Mouse (Mus musculus) C2C12 (cell line): ENCODE results near the gene Rerg. TPM values are rescaled to one million over a fixed set of nuclear protein-coding genes. Genes with fewer than 3 reads are reported as not detected.

Source experiments
- H3K27me3 ChIP-seq: one replicate; pipeline ENCODE4 v1.6.1; 2011; ENCODE audit not compliant: control insufficient read depth, insufficient read depth, insufficient read length
- H3K36me3 ChIP-seq: one replicate; pipeline ENCODE4 v1.6.1; 2011; ENCODE audit not compliant: control insufficient read depth, insufficient read depth
- H3K4me3 ChIP-seq: one replicate; pipeline ENCODE4 v1.5.1; 2011; ENCODE audit warnings: mild to moderate bottlenecking, control low read depth; ENCODE audit not compliant: poor library complexity, insufficient read depth, severe bottlenecking
- H3K79me2 ChIP-seq: one replicate; pipeline ENCODE4 v1.6.1; 2011; ENCODE audit not compliant: control insufficient read depth, insufficient read depth
- H3K79me3 ChIP-seq: one replicate; pipeline ENCODE4 v1.6.1; 2011; ENCODE audit warnings: low read depth, control low read depth
- H3ac ChIP-seq: one replicate; pipeline ENCODE3; 2011; ENCODE audit warnings: low read depth; ENCODE audit not compliant: control insufficient read depth, insufficient read length
- CEBPB ChIP-seq: IDR thresholded peaks from one replicate; pipeline ENCODE4 v1.6.1; 2011; ENCODE audit warnings: low read depth, mild to moderate bottlenecking, control low read depth, moderate library complexity
- CTCF ChIP-seq: IDR thresholded peaks from one replicate; pipeline ENCODE4 v1.5.1; 2011; ENCODE audit not compliant: control insufficient read depth, insufficient read depth, insufficient read length
- FOSL1 ChIP-seq: IDR thresholded peaks from one replicate; pipeline ENCODE4 v1.8.0; 2011; ENCODE audit warnings: mild to moderate bottlenecking, low read length; ENCODE audit not compliant: poor library complexity, insufficient read depth, severe bottlenecking
- MAX ChIP-seq: IDR thresholded peaks from one replicate; pipeline ENCODE4 v1.6.1; 2011; ENCODE audit warnings: mild to moderate bottlenecking, control low read depth
- MYOD1 ChIP-seq: IDR thresholded peaks from one replicate; pipeline ENCODE4 v1.6.1; 2011; ENCODE audit warnings: low read depth; ENCODE audit not compliant: control insufficient read depth, insufficient read length
- MYOG ChIP-seq: IDR thresholded peaks from one replicate; pipeline ENCODE4 v1.6.1; 2011; ENCODE audit not compliant: control insufficient read depth, insufficient read length; ENCODE audit errors: extremely low read depth
- USF1 ChIP-seq: IDR thresholded peaks from one replicate; pipeline ENCODE4 v1.6.1; 2011; ENCODE audit warnings: low read depth, mild to moderate bottlenecking, control low read depth, moderate library complexity
- polyA plus RNA-seq: library from polyadenylated mRNA; unstranded; fragments of >200 nt; fragmentation: generic; extraction: Trizol; gene quantifications from one replicate; pipeline ENCODE4 v1.2.1, GENCODE M21; 2012; ENCODE audit warnings: missing spikeins

The Rerg gene
- polyA plus RNA-seq, 1 experiment = 0.21 TPM

- H3ac ChIP-seq = no peak overlapping the region
- TF ChIP-seq USF1 = no peak
- no peak for TF ChIP-seq MYOD1
- no peak for TF ChIP-seq CTCF
- no peak for TF ChIP-seq MAX
- TF ChIP-seq CEBPB = no peak
- TF ChIP-seq MYOG = no peak
- TF ChIP-seq FOSL1 = no peak
- no peak overlapping the region for H3K4me3 ChIP-seq
- H3K36me3 ChIP-seq = no peaks in the 10 kb centered on the region
- H3K27me3 ChIP-seq = no peaks in the 10 kb centered on the region
- no peaks in the 10 kb centered on the region for H3K79me2 ChIP-seq
- H3K79me3 ChIP-seq = no peaks in the 10 kb centered on the region
Measured at GRCm38 (mm10) chr6:137088469-137088868, 81.8 kb downstream of the Rerg start.

GRCm38 (mm10) chr6:137087956-137088355 is 82.3 kb downstream of the Rerg start:
- Histone ChIP-seq H3K79me3 (no peaks in the 10 kb centered on the region), H3K27me3 (no peaks in the 10 kb centered on the region), H3K79me2 (no peaks in the 10 kb centered on the region)

DNA sequence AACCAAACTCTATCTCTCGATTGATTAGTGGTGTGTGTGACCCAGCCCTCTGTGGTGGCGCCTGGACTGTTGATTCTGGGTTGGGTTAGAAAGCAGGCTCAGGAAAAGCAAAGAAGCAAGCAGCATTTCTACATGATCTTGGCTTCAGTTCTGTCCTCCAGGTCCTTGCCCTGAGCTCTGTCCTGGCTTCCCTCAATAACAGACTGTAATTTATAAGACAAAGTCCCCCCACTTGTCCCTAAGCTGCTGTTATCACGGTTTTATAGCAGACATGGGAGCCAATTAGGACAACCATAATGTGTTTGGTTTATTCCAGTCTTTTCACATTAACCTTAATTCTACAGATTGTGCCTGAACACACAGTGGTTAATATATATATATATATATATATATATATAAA is 82.8 kb downstream of the Rerg start:
- Histone ChIP-seq H3ac (no peak overlapping the region), H3K27me3 (no peaks in the 10 kb centered on the region), H3K79me3 (no peaks in the 10 kb centered on the region), H3K79me2 (no peaks in the 10 kb centered on the region), H3K4me3 (no peak overlapping the region), H3K36me3 (no peaks in the 10 kb centered on the region)
- TF ChIP-seq MAX (no peak), MYOG (no peak), CTCF (no peak)

More at GRCm38 (mm10) chr6:137087956-137088355, 82.3 kb downstream of the Rerg start:
- TF ChIP-seq FOSL1 (no peak), CEBPB (no peak), MYOD1 (no peak), MYOG (no peak), MAX (no peak), CTCF (no peak), USF1 (no peak)
- Histone ChIP-seq H3K4me3 (no peak overlapping the region), H3K36me3 (no peaks in the 10 kb centered on the region), H3ac (no peak overlapping the region)

- no peak overlapping the region for H3ac ChIP-seq
- no peaks in the 10 kb centered on the region for H3K36me3 ChIP-seq
- H3K79me3 ChIP-seq = no peaks in the 10 kb centered on the region
- H3K27me3 ChIP-seq = no peaks in the 10 kb centered on the region
- no peaks in the 10 kb centered on the region for H3K79me2 ChIP-seq
- TF ChIP-seq MAX (no peak), FOSL1 (no peak), MYOD1 (no peak), USF1 (no peak), MYOG (no peak), CTCF (no peak), CEBPB (no peak)
- no peak overlapping the region for H3K4me3 ChIP-seq
Measured at GRCm38 (mm10) chr6:137079701-137080100, 90.6 kb downstream of the Rerg start.

- H3K79me2 ChIP-seq = no peaks in the 10 kb centered on the region
- no peaks in the 10 kb centered on the region for H3K27me3 ChIP-seq
- H3K36me3 ChIP-seq = no peaks in the 10 kb centered on the region
- no peak overlapping the region for H3ac ChIP-seq
- H3K4me3 ChIP-seq = no peak overlapping the region
- no peaks in the 10 kb centered on the region for H3K79me3 ChIP-seq
- TF ChIP-seq MYOD1 = no peak
- no peak for TF ChIP-seq MYOG
- no peak for TF ChIP-seq USF1
Measured at GRCm38 (mm10) chr6:137076731-137077130, 93.6 kb downstream of the Rerg start.

DNA sequence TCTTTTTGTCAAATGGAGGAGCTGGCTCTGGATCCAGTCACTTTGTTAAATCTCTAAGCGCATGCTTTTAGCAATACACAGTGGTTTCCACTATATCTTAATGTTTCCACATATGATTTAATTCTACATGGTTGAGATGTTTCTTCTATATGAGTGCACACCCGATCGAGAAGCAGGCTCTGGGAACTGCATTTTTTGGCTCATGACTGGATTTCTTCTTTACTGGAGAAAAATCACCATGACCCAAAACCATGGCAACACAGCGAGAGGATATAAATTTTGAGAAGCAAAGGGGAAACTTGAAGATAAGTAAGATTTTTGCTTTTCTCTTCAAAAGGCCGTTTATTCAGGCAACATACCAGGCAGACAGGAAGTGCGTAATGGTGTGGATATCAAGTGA is 94.1 kb downstream of the Rerg start:
- H3K79me2 ChIP-seq = no peaks in the 10 kb centered on the region
- TF ChIP-seq USF1 (no peak), CEBPB (no peak)
- no peaks in the 10 kb centered on the region for H3K79me3 ChIP-seq
- no peak overlapping the region for H3K4me3 ChIP-seq
- H3K36me3 ChIP-seq = no peaks in the 10 kb centered on the region
- H3ac ChIP-seq = no peak overlapping the region
- no peaks in the 10 kb centered on the region for H3K27me3 ChIP-seq
